Mouse (Mus musculus): ENCODE measurements around the gene Nrd1. TPM values are rescaled to one million over a fixed set of nuclear protein-coding genes. Genes with fewer than 3 reads are reported as not detected.

The Nrd1 gene
- total and polyA plus RNA-seq, 2 experiments from 2014 or later = 35.0 to 63.5 TPM

GRCm38 (mm10) chr4:109080118-109080517 is 79.7 kb downstream of the Nrd1 start:
- no peak overlapping the region for H3K27ac ChIP-seq (ENCODE audit: low read depth)
- no peak for ATAC-seq (ENCODE audit: insufficient read depth, low read depth)

DNA sequence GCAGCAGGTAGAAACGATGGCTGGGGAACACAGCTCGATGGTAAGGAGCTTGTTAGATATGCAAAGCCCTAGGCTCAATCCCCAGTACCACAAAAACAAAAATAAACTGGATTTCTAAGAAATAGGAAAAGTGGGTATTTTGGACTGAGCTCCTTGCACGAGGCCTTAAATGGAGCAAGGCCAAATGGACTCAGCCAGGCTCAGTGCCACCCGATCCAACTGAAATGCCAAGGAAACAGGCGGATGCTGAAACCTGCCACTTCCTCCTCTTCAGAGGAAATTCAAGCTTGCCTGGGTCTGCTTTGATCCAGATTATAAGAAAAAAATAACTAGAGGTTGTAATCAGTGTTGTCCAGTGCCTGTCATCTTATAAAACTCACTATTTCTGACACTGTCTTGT is 88.7 kb downstream of the Nrd1 start:
- WGBS = 81% methylated on average over 5 of the region's 5 CpGs
- Histone ChIP-seq H3K4me3 (ENCODE audit: low read depth, low read length) (no peak overlapping the region), H3K9ac (replicated peaks; ENCODE audit: low read depth, low read length) (no peak overlapping the region), H3K27ac (ENCODE audit: low read depth) (no peak overlapping the region), H3K27me3 (ENCODE audit: control insufficient read depth, insufficient read depth, low read length) (no peaks in the 10 kb centered on the region), H3K9me3 (replicated peaks; ENCODE audit: control insufficient read depth, low read length) (no peaks in the 10 kb centered on the region), H3K4me1 (ENCODE audit: control insufficient read depth, insufficient read depth) (peaks cover 4% of the 10 kb centered on the region; the same call in 1 of the 2 replicates), H3K4me2 (ENCODE audit: low read depth, low read length) (no peak overlapping the region), H3K36me3 (replicated peaks; ENCODE audit: control insufficient read depth, insufficient read depth, low read length) (peaks cover 21% of the 10 kb centered on the region)
- TF ChIP-seq EP300 (IDR thresholded peaks at IDR 0.05; ENCODE audit: low read depth) (no peak), CTCF (IDR thresholded peaks at IDR 0.05; ENCODE audit: low read depth) (no peak)
- DNase-seq (ENCODE audit: low spot score) = no peak
- no peak for ATAC-seq (ENCODE audit: insufficient read depth, low read depth)

More at GRCm38 (mm10) chr4:109080118-109080517, 79.7 kb downstream of the Nrd1 start:
- no peak overlapping the region for H3K4me3 ChIP-seq (ENCODE audit: low read depth, low read length)
- no peak overlapping the region for H3K9ac ChIP-seq (replicated peaks; ENCODE audit: low read depth, low read length)
- no peak overlapping the region for H3K4me2 ChIP-seq (ENCODE audit: low read depth, low read length)
- peaks cover 56% of the 10 kb centered on the region for H3K36me3 ChIP-seq (replicated peaks; ENCODE audit: control insufficient read depth, insufficient read depth, low read length)
- no peaks in the 10 kb centered on the region for H3K9me3 ChIP-seq (replicated peaks; ENCODE audit: control insufficient read depth, low read length)
- DNase-seq (ENCODE audit: low spot score) = no peak
- no peaks in the 10 kb centered on the region for H3K4me1 ChIP-seq (ENCODE audit: control insufficient read depth, insufficient read depth)
- WGBS = 74% methylated on average over 5 of the region's 5 CpGs
- no peak for TF ChIP-seq CTCF (IDR thresholded peaks at IDR 0.05; ENCODE audit: low read depth)
- TF ChIP-seq EP300 (IDR thresholded peaks at IDR 0.05; ENCODE audit: low read depth) = no peak
- H3K27me3 ChIP-seq (ENCODE audit: control insufficient read depth, insufficient read depth, low read length) = no peaks in the 10 kb centered on the region

GRCm38 (mm10) chr4:109089999-109090398 is 89.5 kb downstream of the Nrd1 start:
- 20% methylated on average over 6 of the region's 6 CpGs for WGBS
- no peaks in the 10 kb centered on the region for H3K27me3 ChIP-seq (ENCODE audit: control insufficient read depth, insufficient read depth, low read length)
- ATAC-seq (ENCODE audit: insufficient read depth, low read depth) = 0 out of 2 replicates have a peak, but pooled peaks have one; percentile 33
- DNase-seq (ENCODE audit: low spot score) = peak; percentile 10
- TF ChIP-seq CTCF (IDR thresholded peaks at IDR 0.05; ENCODE audit: low read depth) = no peak
- no peak for TF ChIP-seq EP300 (IDR thresholded peaks at IDR 0.05; ENCODE audit: low read depth)
- no peak overlapping the region for H3K4me2 ChIP-seq (ENCODE audit: low read depth, low read length)
- H3K9ac ChIP-seq (replicated peaks; ENCODE audit: low read depth, low read length) = no peak overlapping the region
- H3K4me3 ChIP-seq (ENCODE audit: low read depth, low read length) = no peak overlapping the region
- H3K27ac ChIP-seq (ENCODE audit: low read depth) = no peak overlapping the region
- peaks cover 18% of the 10 kb centered on the region for H3K36me3 ChIP-seq (replicated peaks; ENCODE audit: control insufficient read depth, insufficient read depth, low read length)
- H3K9me3 ChIP-seq (replicated peaks; ENCODE audit: control insufficient read depth, low read length) = no peaks in the 10 kb centered on the region
- H3K4me1 ChIP-seq (ENCODE audit: control insufficient read depth, insufficient read depth) = peaks cover 10% of the 10 kb centered on the region

DNA sequence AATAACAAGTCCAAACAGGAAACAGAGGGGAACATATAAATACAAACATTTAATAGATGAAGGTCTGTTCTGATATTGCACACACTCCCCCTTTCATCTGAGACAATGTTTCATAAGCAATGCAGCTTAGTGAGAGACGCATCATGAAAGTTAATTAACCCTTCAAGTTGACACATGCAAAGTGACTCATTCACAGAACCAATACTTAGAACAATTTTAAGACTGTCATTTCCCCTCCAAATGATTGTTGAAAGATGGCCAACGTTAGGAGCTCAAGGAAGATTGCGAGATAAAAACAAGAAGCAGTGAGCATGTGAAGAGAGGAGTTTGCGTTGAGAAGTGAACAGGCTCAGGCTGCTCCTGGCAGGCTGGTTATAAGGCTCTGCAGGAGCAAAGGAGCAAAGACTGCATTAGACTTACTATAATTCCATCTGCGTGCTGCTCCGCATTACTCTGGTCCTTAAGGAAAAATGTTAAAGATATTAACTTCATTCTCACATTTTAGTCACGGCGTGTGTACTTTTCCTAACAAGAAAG is 90.9 kb downstream of the Nrd1 start:
- 84% methylated on average over 8 of the region's 8 CpGs for WGBS
- Histone ChIP-seq H3K9me3 (replicated peaks; ENCODE audit: control insufficient read depth, low read length) (no peaks in the 10 kb centered on the region), H3K4me2 (ENCODE audit: low read depth, low read length) (no peak overlapping the region), H3K27me3 (ENCODE audit: control insufficient read depth, insufficient read depth, low read length) (no peaks in the 10 kb centered on the region), H3K36me3 (replicated peaks; ENCODE audit: control insufficient read depth, insufficient read depth, low read length) (peaks cover 13% of the 10 kb centered on the region), H3K4me3 (ENCODE audit: low read depth, low read length) (no peak overlapping the region), H3K9ac (replicated peaks; ENCODE audit: low read depth, low read length) (no peak overlapping the region), H3K4me1 (ENCODE audit: control insufficient read depth, insufficient read depth) (peaks cover 15% of the 10 kb centered on the region), H3K27ac (ENCODE audit: low read depth) (no peak overlapping the region)
- no peak for DNase-seq (ENCODE audit: low spot score)
- ATAC-seq (ENCODE audit: insufficient read depth, low read depth) = no peak
- TF ChIP-seq CTCF (IDR thresholded peaks at IDR 0.05; ENCODE audit: low read depth) = no peak

- DNase-seq (ENCODE audit: low spot score) (no peak), ATAC-seq (ENCODE audit: insufficient read depth, low read depth) (no peak)
- TF ChIP-seq EP300 (IDR thresholded peaks at IDR 0.05; ENCODE audit: low read depth) (no peak), CTCF (IDR thresholded peaks at IDR 0.05; ENCODE audit: low read depth) (no peak)
- 67% methylated on average over 5 of the region's 5 CpGs for WGBS
- H3K27ac ChIP-seq (ENCODE audit: low read depth) = no peak overlapping the region
- H3K9me3 ChIP-seq (replicated peaks; ENCODE audit: control insufficient read depth, low read length) = no peaks in the 10 kb centered on the region
- H3K36me3 ChIP-seq (replicated peaks; ENCODE audit: control insufficient read depth, insufficient read depth, low read length) = peaks cover 15% of the 10 kb centered on the region
- no peak overlapping the region for H3K4me2 ChIP-seq (ENCODE audit: low read depth, low read length)
- no peak overlapping the region for H3K9ac ChIP-seq (replicated peaks; ENCODE audit: low read depth, low read length)
- peaks cover 15% of the 10 kb centered on the region for H3K4me1 ChIP-seq (ENCODE audit: control insufficient read depth, insufficient read depth)
- H3K27me3 ChIP-seq (ENCODE audit: control insufficient read depth, insufficient read depth, low read length) = no peaks in the 10 kb centered on the region
- H3K4me3 ChIP-seq (ENCODE audit: low read depth, low read length) = no peak overlapping the region
Observed at GRCm38 (mm10) chr4:109092344-109092743, 91.9 kb downstream of the Nrd1 start.

DNA sequence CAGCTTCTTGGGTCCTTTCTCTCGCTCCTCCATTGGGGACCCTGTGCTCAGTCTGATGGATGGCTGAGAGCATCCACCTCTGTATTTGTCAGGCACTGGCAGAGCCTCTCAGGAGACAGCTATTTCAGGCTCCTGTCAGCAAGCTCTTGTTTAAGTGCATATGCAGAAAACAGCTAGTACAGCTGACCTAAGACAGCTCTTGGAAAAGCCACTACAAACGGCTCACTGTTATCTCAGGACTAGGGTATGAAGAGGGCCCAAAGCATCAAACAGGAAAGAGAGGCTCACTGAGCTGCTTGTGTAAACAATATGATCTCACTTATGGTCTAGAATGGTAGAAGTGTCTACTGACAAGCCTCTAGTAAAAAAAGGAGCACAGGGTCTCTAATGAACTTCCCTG is 93.8 kb downstream of the Nrd1 start:
- DNase-seq (ENCODE audit: low spot score) (peak; percentile 39), ATAC-seq (ENCODE audit: insufficient read depth, low read depth) (peak; percentile 64; the same call in 1 of the 2 replicates)
- Histone ChIP-seq H3K4me1 (ENCODE audit: control insufficient read depth, insufficient read depth) (peaks cover 15% of the 10 kb centered on the region), H3K9ac (replicated peaks; ENCODE audit: low read depth, low read length) (no peak overlapping the region), H3K9me3 (replicated peaks; ENCODE audit: control insufficient read depth, low read length) (no peaks in the 10 kb centered on the region), H3K36me3 (replicated peaks; ENCODE audit: control insufficient read depth, insufficient read depth, low read length) (peaks cover 24% of the 10 kb centered on the region), H3K27ac (ENCODE audit: low read depth) (peak overlapping the region; percentile 11), H3K27me3 (ENCODE audit: control insufficient read depth, insufficient read depth, low read length) (no peaks in the 10 kb centered on the region), H3K4me2 (ENCODE audit: low read depth, low read length) (no peak overlapping the region), H3K4me3 (ENCODE audit: low read depth, low read length) (no peak overlapping the region)
- WGBS = 25% methylated on average over 2 of the region's 2 CpGs
- TF ChIP-seq EP300 (IDR thresholded peaks at IDR 0.05; ENCODE audit: low read depth) (no peak), CTCF (IDR thresholded peaks at IDR 0.05; ENCODE audit: low read depth) (no peak)

Data from heart, postnatal 0 days (tissue).